Mouse (Mus musculus) retina, adult 2 months (tissue): ENCODE results near the gene Tbck.

ENCODE experiments used
- DNase-seq: peaks from one replicate; pipeline ENCODE4 v3.0.0-alpha.2; 2012; ENCODE audit warnings: low read depth, low spot score

The Tbck gene

GRCm38 (mm10) chr3:132831179-132831873 lies 147.4 kb downstream of the Tbck start:
- no peak for DNase-seq

- no peak for DNase-seq
Measured at GRCm38 (mm10) chr3:132835118-132835794, 151.3 kb downstream of the Tbck start.

- DNase-seq, result no peak
Measured at GRCm38 (mm10) chr3:132837134-132837533, 153.2 kb downstream of the Tbck start.

GRCm38 (mm10) chr3:132838656-132839417 lies 154.9 kb downstream of the Tbck start:
- no peak for DNase-seq

- DNase-seq, result no peak
Measured at GRCm38 (mm10) chr3:132839516-132839915, 155.6 kb downstream of the Tbck start.

GRCm38 (mm10) chr3:132842676-132843075 lies 158.7 kb downstream of the Tbck start:
- no peak for DNase-seq

- no peak for DNase-seq
Measured at GRCm38 (mm10) chr3:132849669-132850068, 165.7 kb downstream of the Tbck start.

GRCm38 (mm10) chr3:132850431-132850830 lies 166.5 kb downstream of the Tbck start:
- DNase-seq, result no peak

GRCm38 (mm10) chr3:132851417-132851816 lies 167.5 kb downstream of the Tbck start:
- no peak for DNase-seq

- no peak for DNase-seq
Measured at GRCm38 (mm10) chr3:132851841-132852728, 168.1 kb downstream of the Tbck start.

GRCm38 (mm10) chr3:132854271-132854670 lies 170.3 kb downstream of the Tbck start:
- DNase-seq, result no peak

GRCm38 (mm10) chr3:132855458-132856212 lies 171.7 kb downstream of the Tbck start:
- no peak for DNase-seq

GRCm38 (mm10) chr3:132856651-132857050 lies 172.7 kb downstream of the Tbck start:
- no peak for DNase-seq

GRCm38 (mm10) chr3:132858849-132859248 lies 174.9 kb downstream of the Tbck start:
- DNase-seq, result no peak

GRCm38 (mm10) chr3:132859573-132859972 lies 175.6 kb downstream of the Tbck start:
- DNase-seq, result no peak

GRCm38 (mm10) chr3:132860796-132861195 lies 176.9 kb downstream of the Tbck start:
- no peak for DNase-seq

- DNase-seq, result no peak
Measured at GRCm38 (mm10) chr3:132863843-132864242, 179.9 kb downstream of the Tbck start.

- no peak for DNase-seq
Measured at GRCm38 (mm10) chr3:132864329-132864919, 180.5 kb downstream of the Tbck start.

- no peak for DNase-seq
Measured at GRCm38 (mm10) chr3:132864986-132865385, 181.0 kb downstream of the Tbck start.

- no peak for DNase-seq
Measured at GRCm38 (mm10) chr3:132865596-132865995, 181.7 kb downstream of the Tbck start.
